8 mouse cellular contexts compared by ENCODE assay signal in the genomic region with DNA sequence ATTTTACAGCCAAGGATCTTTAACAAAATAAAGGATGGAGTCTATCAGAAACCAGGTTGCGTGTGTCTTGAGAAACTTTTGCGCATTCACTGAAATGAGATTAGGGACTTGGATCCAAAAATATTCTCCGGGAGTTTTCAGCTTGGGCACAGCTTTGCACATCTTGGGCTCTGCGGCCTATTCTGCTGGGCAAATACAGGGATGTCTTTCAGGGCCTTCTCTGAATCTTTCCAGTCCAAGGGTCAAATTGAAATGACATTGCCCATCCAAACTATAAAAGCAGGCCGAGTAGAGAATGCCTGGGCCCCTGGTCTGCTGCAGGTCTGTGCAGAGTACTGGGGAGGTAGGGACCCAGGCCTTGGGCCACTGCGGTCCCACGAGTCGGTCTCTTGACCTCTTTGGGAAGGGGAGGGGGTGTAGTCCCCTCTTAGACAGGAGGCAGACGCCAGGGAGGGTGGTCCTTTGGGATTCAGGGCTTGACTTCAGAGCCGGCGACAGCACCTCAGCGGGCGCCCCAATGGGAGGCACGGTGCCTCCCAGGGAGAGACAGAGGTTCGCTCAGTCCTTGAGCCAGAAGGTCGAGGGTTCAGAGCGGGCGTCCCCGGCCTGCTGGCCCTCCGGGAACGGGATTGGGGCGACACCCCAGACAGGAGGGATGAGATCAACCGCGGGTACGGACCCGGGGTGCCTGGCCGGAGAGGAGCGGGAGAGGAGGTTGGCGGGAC. TPM values are rescaled to one million over a fixed set of nuclear protein-coding genes. Genes with fewer than 3 reads are reported as not detected.
DNase-seq lines count a peak whose midpoint lies in the region; ATAC-seq lines count a peak whose summit lies in the region.

A gene (plus strand): TSS at position 388 of the 725 bp plus-strand sequence.

- ATAC-seq in cerebellum, adult (ENCODE audit: insufficient number of reproducible peaks, low FRiP score, low TSS enrichment): peak; percentile 62
- no peak for ATAC-seq in CD4-positive, CD25-positive, alpha-beta regulatory T cell, adult 4 months
- peak; percentile 31; the same call in 1 of the 2 replicates for ATAC-seq in embryonic facial prominence, embryonic 14.5 days (ENCODE audit: low read depth)
- ATAC-seq in heart, embryonic 13.5 days (ENCODE audit: extremely low read depth, insufficient number of reproducible peaks, low FRiP score, low TSS enrichment): peak; percentile 39; the same call in 1 of the 2 replicates

- peak within 1 kb of the TSS; percentile 93 for H3K4me3 ChIP-seq in embryonic facial prominence, embryonic 14.5 days (ENCODE audit: low read depth, low read length)
- peak within 1 kb of the TSS; percentile 94 for H3K4me3 ChIP-seq in heart, embryonic 13.5 days
- H3K4me3 ChIP-seq in midbrain, embryonic 10.5 days: peak within 1 kb of the TSS; percentile 97

- no peaks in the 10 kb centered on the region for H3K9me3 ChIP-seq in embryonic facial prominence, embryonic 14.5 days (ENCODE audit: control insufficient read depth, low read length)
- H3K9me3 ChIP-seq in heart, embryonic 13.5 days: no peaks in the 10 kb centered on the region
- no peaks in the 10 kb centered on the region for H3K9me3 ChIP-seq in midbrain, embryonic 10.5 days (replicated peaks)

- no peaks in the 10 kb centered on the region for H3K27me3 ChIP-seq in embryonic facial prominence, embryonic 14.5 days (replicated peaks; ENCODE audit: control insufficient read depth, insufficient read depth, low read length)
- no peaks in the 10 kb centered on the region for H3K27me3 ChIP-seq in heart, embryonic 13.5 days (replicated peaks)
- H3K27me3 ChIP-seq in midbrain, embryonic 10.5 days (ENCODE audit: low read depth, poor library complexity, severe bottlenecking): no peaks in the 10 kb centered on the region

- peak within 1 kb of the TSS; percentile 96 for H3K9ac ChIP-seq in embryonic facial prominence, embryonic 14.5 days (ENCODE audit: low read depth, low read length)
- H3K9ac ChIP-seq in heart, embryonic 13.5 days: peak within 1 kb of the TSS; percentile 96

- no peaks in the 10 kb centered on the region for H3K36me3 ChIP-seq in embryonic facial prominence, embryonic 14.5 days (ENCODE audit: control insufficient read depth, insufficient read depth, low read length)
- no peaks in the 10 kb centered on the region for H3K36me3 ChIP-seq in heart, embryonic 13.5 days
- H3K36me3 ChIP-seq in midbrain, embryonic 10.5 days: no peaks in the 10 kb centered on the region

- H3K4me1 ChIP-seq in embryonic facial prominence, embryonic 14.5 days (ENCODE audit: control insufficient read depth, insufficient read depth, low read length): peaks cover 19% of the 10 kb centered on the region
- peaks cover 39% of the 10 kb centered on the region for H3K4me1 ChIP-seq in heart, embryonic 13.5 days
- peaks cover 47% of the 10 kb centered on the region for H3K4me1 ChIP-seq in midbrain, embryonic 10.5 days

- no peak for DNase-seq in cerebellum, adult 9-10 months
- DNase-seq in embryonic facial prominence, embryonic 14.5 days (ENCODE audit: low spot score): peak; percentile 63
- no peak for DNase-seq in layer of hippocampus, postnatal 25 days (ENCODE audit: extremely low spot score in 1 of 2, low spot score in 1 of 2)
- DNase-seq in midbrain, embryonic 10.5 days (ENCODE audit: low spot score): no peak
- DNase-seq in cerebellum, adult 18-20 months: no peak

- H3K27ac ChIP-seq in embryonic facial prominence, embryonic 14.5 days (replicated peaks; ENCODE audit: low read depth, low read length): peak within 1 kb of the TSS; percentile 97
- peak within 1 kb of the TSS; percentile 97 for H3K27ac ChIP-seq in heart, embryonic 13.5 days (replicated peaks)
- peak within 1 kb of the TSS; percentile 98 for H3K27ac ChIP-seq in midbrain, embryonic 10.5 days (replicated peaks)

- 18% methylated on average over 12 of the region's 29 CpGs for WGBS in embryonic facial prominence, embryonic 14.5 days
- 6% methylated on average over 29 of the region's 29 CpGs for WGBS in heart, embryonic 13.5 days
- WGBS in midbrain, embryonic 10.5 days: 5% methylated on average over 29 of the region's 29 CpGs

- H3K4me2 ChIP-seq in embryonic facial prominence, embryonic 14.5 days (ENCODE audit: low read depth, low read length): peak within 1 kb of the TSS; percentile 87
- H3K4me2 ChIP-seq in heart, embryonic 13.5 days: peak within 1 kb of the TSS; percentile 86

RNA-seq across cellular contexts. Expression of the gene that starts here (rescaled TPM):
- polyA plus RNA-seq in CD4-positive, CD25-positive, alpha-beta regulatory T cell, adult 4 months (2017; shearing (Covaris generic)): 100 to 1,000 TPM; 196 to 205 TPM
- polyA plus RNA-seq in embryonic facial prominence, embryonic 14.5 days (2014; fragmentation: Nextera tagmentation; extraction: Ambion mirVana): 148 and 167 TPM in 2 replicates
- polyA plus RNA-seq in heart, embryonic 13.5 days (2015; fragmentation: Nextera tagmentation; extraction: Ambion mirVana): 86.4 and 93.9 TPM in 2 replicates
- total RNA-seq in layer of hippocampus, postnatal 25 days (2021): 100 to 1,000 TPM; 102 to 121 TPM
- 148 and 159 TPM in 2 replicates for polyA plus RNA-seq in midbrain, embryonic 10.5 days (2016; fragmentation: Nextera tagmentation; extraction: Ambion mirVana)
